Mouse (Mus musculus) small intestine, adult 2 months (tissue): ENCODE results near the gene Traf4.
A peak's percentile ranks its signal among the peaks of the same experiment; 100 is the strongest.

Source experiments
- CTCF ChIP-seq: fragments of 200-500 bp; IDR thresholded peaks from 2 replicates; pipeline ENCODE4 v1.5.1; 2012; ENCODE audit warnings: low read depth, mild to moderate bottlenecking, control low read depth, inconsistent platforms, low read length, moderate library complexity, mixed read lengths; ENCODE audit not compliant: insufficient replicate concordance, insufficient read length; ENCODE audit errors: extremely low read depth
- POLR2A ChIP-seq: fragments of 200-500 bp; IDR thresholded peaks from 2 replicates; pipeline ENCODE4 v1.6.1; 2012; ENCODE audit warnings: low read depth, mild to moderate bottlenecking, control low read depth, inconsistent platforms, low read length, moderate library complexity

GRCm38 (mm10) chr11:78151161-78151560, 14.2 kb downstream of the Traf4 start:
- TF ChIP-seq CTCF (peak; percentile 60; the same call in 1 of the 2 replicates), POLR2A (no peak)
